Comparison of ENCODE assay signal across 8 mouse cellular contexts in genomic region chr14:73384913-73385719, GRCm38 (mm10). TPM values are rescaled to one million over a fixed set of nuclear protein-coding genes. Genes with fewer than 3 reads are reported as not detected.
A peak's percentile ranks its signal among the peaks of the same experiment; 100 is the strongest.
DNase-seq lines count a peak whose midpoint lies in the region; ATAC-seq and TF ChIP-seq lines count a peak whose summit lies in the region.

Gene Itm2b, minus strand, starts transcription at chr14:73385289.

- no peaks in the 10 kb centered on the region for H3K27me3 ChIP-seq in E14TG2a.4 (ENCODE audit: insufficient read depth, low read length)
- H3K27me3 ChIP-seq in forebrain, embryonic 11.5 days (ENCODE audit: control insufficient read depth, insufficient read depth, low read length): no peaks in the 10 kb centered on the region
- no peaks in the 10 kb centered on the region for H3K27me3 ChIP-seq in heart, embryonic 15.5 days
- H3K27me3 ChIP-seq in liver, postnatal 0 days (ENCODE audit: insufficient read depth, low read length): no peaks in the 10 kb centered on the region
- no peaks in the 10 kb centered on the region for H3K27me3 ChIP-seq in neural tube, embryonic 14.5 days (ENCODE audit: control insufficient read depth, insufficient read depth, low read length)

- H3K9ac ChIP-seq in forebrain, embryonic 11.5 days (ENCODE audit: low read length): peak within 1 kb of the TSS; percentile 92
- peak within 1 kb of the TSS; percentile 99 for H3K9ac ChIP-seq in heart, embryonic 15.5 days
- peak within 1 kb of the TSS; percentile 97 for H3K9ac ChIP-seq in liver, postnatal 0 days (replicated peaks)
- peak within 1 kb of the TSS; percentile 98 for H3K9ac ChIP-seq in neural tube, embryonic 14.5 days (replicated peaks; ENCODE audit: low read depth, low read length)

- H3K4me3 ChIP-seq in E14TG2a.4 (replicated peaks; ENCODE audit: low read length): peak within 1 kb of the TSS; percentile 92
- H3K4me3 ChIP-seq in forebrain, embryonic 11.5 days (ENCODE audit: low read depth, low read length): peak within 1 kb of the TSS; percentile 76
- peak within 1 kb of the TSS; percentile 95 for H3K4me3 ChIP-seq in heart, embryonic 15.5 days
- peak within 1 kb of the TSS; percentile 93 for H3K4me3 ChIP-seq in liver, postnatal 0 days (ENCODE audit: low read depth, low read length)
- H3K4me3 ChIP-seq in neural tube, embryonic 14.5 days (ENCODE audit: low read depth, low read length): peak within 1 kb of the TSS; percentile 97

- H3K9me3 ChIP-seq in E14TG2a.4 (ENCODE audit: low read length): peaks cover 3% of the 10 kb centered on the region; the same call in 1 of the 2 replicates
- H3K9me3 ChIP-seq in forebrain, embryonic 11.5 days (ENCODE audit: control insufficient read depth, low read length): no peaks in the 10 kb centered on the region
- no peaks in the 10 kb centered on the region for H3K9me3 ChIP-seq in heart, embryonic 15.5 days (replicated peaks)
- H3K9me3 ChIP-seq in liver, postnatal 0 days (ENCODE audit: low read length): no peaks in the 10 kb centered on the region
- no peaks in the 10 kb centered on the region for H3K9me3 ChIP-seq in neural tube, embryonic 14.5 days (ENCODE audit: control insufficient read depth, low read length)

- peak; percentile 97 for ATAC-seq in forebrain, embryonic 11.5 days (replicated peaks; ENCODE audit: low FRiP score)
- peak; percentile 92 for ATAC-seq in heart, embryonic 15.5 days (replicated peaks; ENCODE audit: insufficient number of reproducible peaks, insufficient read depth, low FRiP score, low read depth)
- ATAC-seq in liver, postnatal 0 days: peak; percentile 89
- ATAC-seq in neural tube, embryonic 14.5 days (ENCODE audit: low read depth): peak; percentile 95

- WGBS in forebrain, embryonic 11.5 days: 1% methylated on average over 52 of the region's 62 CpGs
- under 1% methylated on average over 59 of the region's 62 CpGs for WGBS in heart, embryonic 15.5 days
- WGBS in liver, postnatal 0 days (ENCODE audit: insufficient replicate concordance): 2% methylated on average over 60 of the region's 62 CpGs
- under 1% methylated on average over 60 of the region's 62 CpGs for WGBS in neural tube, embryonic 14.5 days

- no peak for TF ChIP-seq CTCF in E14TG2a.4 (conservative IDR thresholded peaks at IDR 0.05; ENCODE audit: low read length)
- peak; percentile 13; the same call in 1 of the 2 replicates for TF ChIP-seq CTCF in liver, postnatal 0 days (IDR thresholded peaks at IDR 0.05; ENCODE audit: low read depth)

- H3K4me1 ChIP-seq in E14TG2a.4 (replicated peaks; ENCODE audit: low read depth, low read length): peaks cover 62% of the 10 kb centered on the region
- no peaks in the 10 kb centered on the region; the same call in 1 of the 2 replicates for H3K4me1 ChIP-seq in forebrain, embryonic 11.5 days (replicated peaks; ENCODE audit: control insufficient read depth, insufficient read depth, low read length)
- peaks cover 63% of the 10 kb centered on the region for H3K4me1 ChIP-seq in heart, embryonic 15.5 days (replicated peaks)
- peaks cover 50% of the 10 kb centered on the region for H3K4me1 ChIP-seq in liver, postnatal 0 days (ENCODE audit: insufficient read depth)
- peaks cover 30% of the 10 kb centered on the region for H3K4me1 ChIP-seq in neural tube, embryonic 14.5 days (ENCODE audit: control insufficient read depth, insufficient read depth, low read length)

- peak within 1 kb of the TSS; percentile 59 for H3K4me2 ChIP-seq in forebrain, embryonic 11.5 days (ENCODE audit: low read depth, low read length, severe bottlenecking)
- H3K4me2 ChIP-seq in heart, embryonic 15.5 days: peak within 1 kb of the TSS; percentile 63
- H3K4me2 ChIP-seq in liver, postnatal 0 days (ENCODE audit: low read depth, low read length): peak within 1 kb of the TSS; percentile 82
- H3K4me2 ChIP-seq in neural tube, embryonic 14.5 days (ENCODE audit: low read depth, low read length): peak within 1 kb of the TSS; percentile 56

- H3K36me3 ChIP-seq in E14TG2a.4 (ENCODE audit: insufficient read depth, low read length): peaks cover 5% of the 10 kb centered on the region
- H3K36me3 ChIP-seq in forebrain, embryonic 11.5 days (ENCODE audit: control insufficient read depth, insufficient read depth, low read length): no peaks in the 10 kb centered on the region
- H3K36me3 ChIP-seq in heart, embryonic 15.5 days: peaks cover 6% of the 10 kb centered on the region
- H3K36me3 ChIP-seq in liver, postnatal 0 days (replicated peaks; ENCODE audit: insufficient read depth, low read length): peaks cover 10% of the 10 kb centered on the region
- no peaks in the 10 kb centered on the region for H3K36me3 ChIP-seq in neural tube, embryonic 14.5 days (ENCODE audit: control insufficient read depth, insufficient read depth, low read length)

- DNase-seq in c-Kit-negative CD71-positive TER-119-positive erythroid progenitor cells, embryonic 14.5 days (ENCODE audit: low read depth, low spot score): peak; percentile 72
- peak; percentile 94 for DNase-seq in forebrain, embryonic 11.5 days (ENCODE audit: low spot score)
- DNase-seq in kidney, postnatal 14 days: peak; percentile 95
- peak; percentile 92 for DNase-seq in liver, postnatal 0 days
- peak; percentile 94 for DNase-seq in testis, postnatal 10 days (ENCODE audit: low spot score)

- peak within 1 kb of the TSS; percentile 84 for H3K27ac ChIP-seq in forebrain, embryonic 11.5 days (ENCODE audit: low read depth, low read length)
- H3K27ac ChIP-seq in heart, embryonic 15.5 days: peak within 1 kb of the TSS; percentile 99
- H3K27ac ChIP-seq in liver, postnatal 0 days (ENCODE audit: low read depth): peak within 1 kb of the TSS; percentile 98
- peak within 1 kb of the TSS; percentile 96 for H3K27ac ChIP-seq in neural tube, embryonic 14.5 days (ENCODE audit: low read depth, low read length)

- peak; percentile 60; the same call in 1 of the 2 replicates for TF ChIP-seq EP300 in liver, postnatal 0 days (IDR thresholded peaks at IDR 0.05; ENCODE audit: low read depth)

RNA-seq across cellular contexts. Expression of gene Itm2b, which starts in this region (rescaled TPM):
- polyA plus RNA-seq in forebrain, embryonic 11.5 days (2014; fragmentation: Nextera tagmentation; extraction: Ambion mirVana): 270 and 292 TPM in 2 replicates
- polyA plus RNA-seq in heart, embryonic 15.5 days (2015; fragmentation: Nextera tagmentation; extraction: Ambion mirVana): 728 and 777 TPM in 2 replicates
- 961 and 1,004 TPM in 2 replicates for polyA plus RNA-seq in liver, postnatal 0 days (2015; fragmentation: Nextera tagmentation; extraction: Ambion mirVana)
- polyA plus RNA-seq in neural tube, embryonic 14.5 days (2014; fragmentation: Nextera tagmentation; extraction: Ambion mirVana): 720 and 814 TPM in 2 replicates

Comparison
In these comparisons a context has a peak if more than half of its experiments do, and no peak if none do; other contexts are left out.
1. Peak in every context shown above with its lines: DNase-seq, ATAC-seq, H3K4me3 ChIP-seq and H3K27ac ChIP-seq.